Mouse (Mus musculus) mammary gland, adult 2 months (tissue): Measurements from ENCODE around the gene Emilin3. TPM values are rescaled to one million over a fixed set of nuclear protein-coding genes. Genes with fewer than 3 reads are reported as not detected.

ENCODE experiments used
- polyA plus RNA-seq: library from polyadenylated mRNA; depleted of rRNA; stranded (reverse); fragments of >200 nt; gene quantifications from 2 replicates; pipeline ENCODE4 v1.2.3, GENCODE M21; 2012; ENCODE audit warnings: low replicate concordance; rRNA removed

Emilin3 gene
- 0.09 and 0.19 TPM in 2 replicates for polyA plus RNA-seq

GRCm38 (mm10) chr2:160912231-160912671, at the start of gene Emilin3:
Gene Emilin3, minus strand, starts transcription at chr2:160912328.

GRCm38 (mm10) chr2:160880453-160881195, 31.5 kb downstream of the Emilin3 start, which contains the start of gene Lpin3:
Gene Lpin3, plus strand, starts transcription at chr2:160880670.

GRCm38 (mm10) chr2:160872890-160873382, 39.2 kb downstream of the Emilin3 start, which contains the start of gene Zhx3:
Gene Zhx3, minus strand, starts transcription at chr2:160872998.

Other genes with a start within 250 kb of the Emilin3 start
- gene Plcg1, start 181.0 kb downstream of the Emilin3 start, polyA plus RNA-seq, result 68.6 and 101 TPM in 2 replicates
- gene Zhx3, start 39.3 kb downstream of the Emilin3 start, polyA plus RNA-seq, result 9.1 and 10.2 TPM in 2 replicates
- gene Lpin3, start 31.7 kb downstream of the Emilin3 start, polyA plus RNA-seq, result 7.1 and 9.1 TPM in 2 replicates
- gene Chd6, start 196.7 kb upstream of the Emilin3 start, polyA plus RNA-seq, result 10.1 and 11.5 TPM in 2 replicates